Mouse (Mus musculus) gastrocnemius, postnatal 10 days (tissue): ENCODE results near the gene Fgfr2. TPM values are rescaled to one million over a fixed set of nuclear protein-coding genes. Genes with fewer than 3 reads are reported as not detected.

ENCODE experiments used
- DNase-seq: peaks from one replicate; pipeline ENCODE4 v3.0.0; 2021; ENCODE audit warnings: mixed read lengths
- total RNA-seq, 2 experiments: library from RNA; stranded (reverse); gene quantifications; 2 replicates each; pipeline ENCODE4 v1.2.3; 2021

Gene Fgfr2
- total RNA-seq, 2 experiments from 2014 or later: 3.0 to 6.1 TPM

GRCm38 (mm10) chr7:132494263-132494662 is 628.9 kb downstream of the Fgfr2 start:
- DNase-seq: no peak

- DNase-seq: no peak
Observed at GRCm38 (mm10) chr7:132493632-132494031, 629.5 kb downstream of the Fgfr2 start.

- no peak for DNase-seq
Observed at GRCm38 (mm10) chr7:132491902-132492301, 631.2 kb downstream of the Fgfr2 start.

GRCm38 (mm10) chr7:132487361-132487760 is 635.8 kb downstream of the Fgfr2 start:
- no peak for DNase-seq

GRCm38 (mm10) chr7:132486403-132487178 is 636.6 kb downstream of the Fgfr2 start:
- DNase-seq: no peak

- no peak for DNase-seq
Observed at GRCm38 (mm10) chr7:132484424-132484823, 638.7 kb downstream of the Fgfr2 start.

GRCm38 (mm10) chr7:132480696-132481306 is 642.3 kb downstream of the Fgfr2 start:
- no peak for DNase-seq

- no peak for DNase-seq
Observed at GRCm38 (mm10) chr7:132478295-132478809, 644.8 kb downstream of the Fgfr2 start.

GRCm38 (mm10) chr7:132477753-132478152 is 645.4 kb downstream of the Fgfr2 start:
- DNase-seq: no peak

GRCm38 (mm10) chr7:132476491-132476890 is 646.7 kb downstream of the Fgfr2 start:
- DNase-seq: no peak

GRCm38 (mm10) chr7:132475069-132475468 is 648.1 kb downstream of the Fgfr2 start:
- DNase-seq: peak; percentile 53

GRCm38 (mm10) chr7:132471327-132471726 is 651.8 kb downstream of the Fgfr2 start:
- DNase-seq: peak; percentile 20

GRCm38 (mm10) chr7:132468391-132468790 is 654.8 kb downstream of the Fgfr2 start:
- no peak for DNase-seq

GRCm38 (mm10) chr7:132465897-132466296 is 657.3 kb downstream of the Fgfr2 start:
- DNase-seq: no peak

- DNase-seq: no peak
Observed at GRCm38 (mm10) chr7:132464894-132465293, 658.3 kb downstream of the Fgfr2 start.

- no peak for DNase-seq
Observed at GRCm38 (mm10) chr7:132458493-132458892, 664.7 kb downstream of the Fgfr2 start.

- no peak for DNase-seq
Observed at GRCm38 (mm10) chr7:132455071-132455720, 668.0 kb downstream of the Fgfr2 start.

- no peak for DNase-seq
Observed at GRCm38 (mm10) chr7:132449891-132450735, 673.0 kb downstream of the Fgfr2 start.

GRCm38 (mm10) chr7:132448511-132449154 is 674.5 kb downstream of the Fgfr2 start:
- DNase-seq: no peak

GRCm38 (mm10) chr7:132447558-132447957 is 675.6 kb downstream of the Fgfr2 start:
- DNase-seq: no peak

GRCm38 (mm10) chr7:132446841-132447240 is 676.3 kb downstream of the Fgfr2 start:
- DNase-seq: no peak

- no peak for DNase-seq
Observed at GRCm38 (mm10) chr7:132444221-132444620, 678.9 kb downstream of the Fgfr2 start.
